Mouse (Mus musculus): Measurements from ENCODE around the gene Ctdnep1.

- TF ChIP-seq CTCF (IDR thresholded peaks at IDR 0.05; ENCODE audit: control insufficient read depth, insufficient read depth, low read length) (0 out of 2 replicates have a peak, but pooled peaks have one; percentile 20), POLR2A (IDR thresholded peaks at IDR 0.05; ENCODE audit: borderline replicate concordance, control insufficient read depth, low read depth, low read length) (no peak)
Measured at GRCm38 (mm10) chr11:69952274-69952673, 28.7 kb upstream of the Ctdnep1 start.

All from bone marrow, adult 2 months (tissue).